Mouse (Mus musculus) gastrocnemius, adult 2 months (tissue): ENCODE data around the gene Bcas3. TPM values are rescaled to one million over a fixed set of nuclear protein-coding genes. Genes with fewer than 3 reads are reported as not detected.

Experiments used
- DNase-seq: peaks from one replicate; pipeline ENCODE4 v3.0.0; 2022
- H3K27ac ChIP-seq: fragments of 200-600 bp; 2 replicates; pipeline ENCODE4 v1.8.1; 2022; ENCODE audit warnings: mild to moderate bottlenecking
- H3K4me3 ChIP-seq: fragments of 200-600 bp; 2 replicates; pipeline ENCODE4 v1.8.1; 2022; ENCODE audit warnings: mild to moderate bottlenecking, moderate library complexity
- CTCF ChIP-seq: fragments of 200-600 bp; IDR thresholded peaks from 2 replicates; pipeline ENCODE4 v1.8.1; 2022; ENCODE audit warnings: antibody characterized with exemption, mild to moderate bottlenecking, moderate library complexity
- intact Hi-C: fragments of 180-260 bp; cut with DNase I; formaldehyde crosslinking; loops from one replicate; pipeline ENCODE4 v1.15.1; 2025
- total RNA-seq, 2 experiments: library from RNA; stranded (reverse); gene quantifications; 2 replicates each; pipeline ENCODE4 v1.2.3; 2021

The Bcas3 gene
- total RNA-seq, 2 experiments from 2014 or later: 39.6 to 46.6 TPM

GRCm38 (mm10) chr11:85811229-85811628 is 458.3 kb downstream of the Bcas3 start:
- DNase-seq: no peak
- Histone ChIP-seq H3K4me3 (no peak overlapping the region), H3K27ac (no peak overlapping the region)
- no peak for TF ChIP-seq CTCF
- intact Hi-C loops: no loop called here

- no peak for TF ChIP-seq CTCF
- H3K4me3 ChIP-seq: no peak overlapping the region
- intact Hi-C loops: no loop called here
- DNase-seq: no peak
- H3K27ac ChIP-seq: no peak overlapping the region
Measured at GRCm38 (mm10) chr11:85811676-85812075, 458.7 kb downstream of the Bcas3 start.

GRCm38 (mm10) chr11:85812201-85812966 is 459.4 kb downstream of the Bcas3 start:
- Histone ChIP-seq H3K27ac (no peak overlapping the region), H3K4me3 (no peak overlapping the region)
- TF ChIP-seq CTCF: no peak
- no peak for DNase-seq
- intact Hi-C loops: no loop called here

- Histone ChIP-seq H3K27ac (no peak overlapping the region), H3K4me3 (no peak overlapping the region)
- no peak for DNase-seq
- TF ChIP-seq CTCF: no peak
- intact Hi-C loops: no loop called here
Measured at GRCm38 (mm10) chr11:85814678-85815077, 461.7 kb downstream of the Bcas3 start.

GRCm38 (mm10) chr11:85816471-85816870 is 463.5 kb downstream of the Bcas3 start:
- no peak for TF ChIP-seq CTCF
- Histone ChIP-seq H3K4me3 (no peak overlapping the region), H3K27ac (no peak overlapping the region)
- no peak for DNase-seq
- intact Hi-C loops: no loop called here

GRCm38 (mm10) chr11:85818401-85818800 is 465.4 kb downstream of the Bcas3 start:
- no peak for TF ChIP-seq CTCF
- Histone ChIP-seq H3K27ac (no peak overlapping the region), H3K4me3 (no peak overlapping the region)
- DNase-seq: no peak
- intact Hi-C loops: no loop called here

GRCm38 (mm10) chr11:85820959-85821358 is 468.0 kb downstream of the Bcas3 start:
- TF ChIP-seq CTCF: no peak
- intact Hi-C loops: loop anchor here (5.0 kb wide), 4 partner anchors 59 to 439 kb away; no protein-coding TSS in a partner anchor
- Histone ChIP-seq H3K4me3 (no peak overlapping the region), H3K27ac (peak overlapping the region; percentile 21)
- no peak for DNase-seq

- DNase-seq: no peak
- Histone ChIP-seq H3K4me3 (no peak overlapping the region), H3K27ac (no peak overlapping the region; the same call in 1 of the 2 replicates)
- intact Hi-C loops: loop anchor here (2.0 to 5.0 kb wide), 6 partner anchors 59 to 439 kb away; no protein-coding TSS in a partner anchor
- no peak for TF ChIP-seq CTCF
Measured at GRCm38 (mm10) chr11:85821659-85822058, 468.7 kb downstream of the Bcas3 start.

- Histone ChIP-seq H3K4me3 (no peak overlapping the region), H3K27ac (0 out of 2 replicates have a peak overlapping the region, but pooled peaks have one; percentile 13)
- peak; percentile 90 for DNase-seq
- intact Hi-C loops: loop anchor here (2.0 to 5.0 kb wide), 6 partner anchors 61 to 441 kb away; no protein-coding TSS in a partner anchor
- TF ChIP-seq CTCF: peak; percentile 100
Measured at GRCm38 (mm10) chr11:85823181-85823580, 470.2 kb downstream of the Bcas3 start.

GRCm38 (mm10) chr11:85823794-85824193 is 470.8 kb downstream of the Bcas3 start:
- no peak for TF ChIP-seq CTCF
- no peak overlapping the region for H3K27ac ChIP-seq
- intact Hi-C loops: loop anchor here (2.0 to 5.0 kb wide), 6 partner anchors 61 to 441 kb away; no protein-coding TSS in a partner anchor
- DNase-seq: no peak
- no peak overlapping the region for H3K4me3 ChIP-seq

- no peak overlapping the region for H3K27ac ChIP-seq
- H3K4me3 ChIP-seq: no peak overlapping the region
- TF ChIP-seq CTCF: no peak
- intact Hi-C loops: no loop called here
- DNase-seq: no peak
Measured at GRCm38 (mm10) chr11:85825031-85825430, 472.1 kb downstream of the Bcas3 start.

- Histone ChIP-seq H3K4me3 (no peak overlapping the region), H3K27ac (peak overlapping the region; percentile 28)
- DNase-seq: no peak
- intact Hi-C loops: no loop called here
- no peak for TF ChIP-seq CTCF
Measured at GRCm38 (mm10) chr11:85825823-85826222, 472.9 kb downstream of the Bcas3 start.

GRCm38 (mm10) chr11:85827342-85827741 is 474.4 kb downstream of the Bcas3 start:
- Histone ChIP-seq H3K27ac (no peak overlapping the region), H3K4me3 (no peak overlapping the region)
- DNase-seq: no peak
- intact Hi-C loops: no loop called here
- no peak for TF ChIP-seq CTCF
